Mouse (Mus musculus) forebrain, embryonic 10.5 days (tissue): ENCODE results near the gene Atf6. TPM values are rescaled to one million over a fixed set of nuclear protein-coding genes. Genes with fewer than 3 reads are reported as not detected.

Experiments used
- DNase-seq: peaks from one replicate; pipeline ENCODE4 v3.0.0-alpha.2; 2017; ENCODE audit warnings: low spot score; ENCODE audit errors: extremely low spot score
- H3K27ac ChIP-seq: fragments of 300-500 bp; sonication (generic); 2 replicates; pipeline ENCODE4 v1.5.1; 2016; ENCODE audit warnings: mild to moderate bottlenecking
- H3K27me3 ChIP-seq: fragments of 300-500 bp; sonication (generic); 2 replicates; pipeline ENCODE4 v1.6.1; 2016; ENCODE audit warnings: mild to moderate bottlenecking; ENCODE audit not compliant: poor library complexity, severe bottlenecking
- H3K36me3 ChIP-seq: fragments of 300-500 bp; sonication (generic); replicated peaks from 2 replicates; pipeline ENCODE4 v1.6.1; 2016; ENCODE audit warnings: mild to moderate bottlenecking, moderate library complexity
- H3K4me1 ChIP-seq: fragments of 300-500 bp; sonication (generic); 2 replicates; pipeline ENCODE4 v1.6.1; 2016
- H3K4me3 ChIP-seq: fragments of 300-500 bp; sonication (generic); 2 replicates; pipeline ENCODE4 v1.5.1; 2016; ENCODE audit warnings: mild to moderate bottlenecking, moderate library complexity
- H3K9me3 ChIP-seq: fragments of 300-500 bp; sonication (generic); 2 replicates; pipeline ENCODE4 v1.6.1; 2016; ENCODE audit warnings: mild to moderate bottlenecking, moderate library complexity
- WGBS: fragments of 180-500 bp; shearing (Covaris S2); methylation state at CpG from one replicate; pipeline ENCODE4 v1.1.7; 2016; 5-methylcytosine and 5-hydroxymethylcytosine counted together
- polyA plus RNA-seq: library from polyadenylated mRNA; unstranded; fragments of >200 nt; fragmentation: Nextera tagmentation; extraction: Ambion mirVana; gene quantifications from 2 replicates; pipeline ENCODE4 v1.2.1, GENCODE M21; 2016

Gene Atf6
- 7.1 and 8.4 TPM in 2 replicates for polyA plus RNA-seq

- peak; percentile 94 for DNase-seq
- Histone ChIP-seq H3K4me3 (peak within 1 kb of the TSS; percentile 78), H3K27ac (peak within 1 kb of the TSS; percentile 84), H3K9me3 (no peaks in the 10 kb centered on the region), H3K36me3 (peaks cover 16% of the 10 kb centered on the region), H3K27me3 (no peaks in the 10 kb centered on the region), H3K4me1 (peaks cover 11% of the 10 kb centered on the region)
- WGBS, result 0% methylated on average over 25 of the region's 25 CpGs
Observed at GRCm38 (mm10) chr1:170867691-170868105, at the start of gene Atf6. Gene Atf6 (minus strand): TSS chr1:170867771.

GRCm38 (mm10) chr1:170915657-170916056 lies 48.1 kb upstream of the Atf6 start:
- H3K4me1 ChIP-seq, result no peaks in the 10 kb centered on the region

GRCm38 (mm10) chr1:170912891-170913615 lies 45.5 kb upstream of the Atf6 start, which contains the start of gene Fcrlb:
Gene Fcrlb (minus strand): TSS chr1:170912941.
- Histone ChIP-seq H3K4me1 (peaks cover 7% of the 10 kb centered on the region), H3K36me3 (no peaks in the 10 kb centered on the region), H3K27ac (no peak within 1 kb of the TSS), H3K27me3 (peaks cover 28% of the 10 kb centered on the region), H3K9me3 (no peaks in the 10 kb centered on the region), H3K4me3 (no peak within 1 kb of the TSS)
- 68% methylated on average over 5 of the region's 5 CpGs for WGBS
- no peak for DNase-seq

More at GRCm38 (mm10) chr1:170915657-170916056, 48.1 kb upstream of the Atf6 start:
- H3K36me3 ChIP-seq, result no peaks in the 10 kb centered on the region
- H3K4me3 ChIP-seq, result no peak overlapping the region
- no peaks in the 10 kb centered on the region for H3K9me3 ChIP-seq
- H3K27me3 ChIP-seq, result peaks cover 2% of the 10 kb centered on the region; the same call in 1 of the 2 replicates
- 86% methylated on average over 5 of the region's 5 CpGs for WGBS
- DNase-seq, result no peak
- H3K27ac ChIP-seq, result no peak overlapping the region

GRCm38 (mm10) chr1:170911907-170912660 lies 44.5 kb upstream of the Atf6 start:
- no peaks in the 10 kb centered on the region for H3K9me3 ChIP-seq
- H3K4me3 ChIP-seq, result no peak overlapping the region
- H3K27me3 ChIP-seq, result peaks cover 38% of the 10 kb centered on the region
- no peak overlapping the region for H3K27ac ChIP-seq
- peaks cover 16% of the 10 kb centered on the region for H3K4me1 ChIP-seq
- DNase-seq, result no peak
- WGBS, result 88% methylated on average over 11 of the region's 11 CpGs
- H3K36me3 ChIP-seq, result no peaks in the 10 kb centered on the region

GRCm38 (mm10) chr1:170908341-170908740 lies 40.8 kb upstream of the Atf6 start:
- Histone ChIP-seq H3K27ac (no peak overlapping the region), H3K4me3 (peak overlapping the region; percentile 65), H3K4me1 (peaks cover 17% of the 10 kb centered on the region), H3K9me3 (no peaks in the 10 kb centered on the region), H3K27me3 (peaks cover 74% of the 10 kb centered on the region), H3K36me3 (no peaks in the 10 kb centered on the region)
- peak; percentile 30 for DNase-seq
- 4% methylated on average over 21 of the region's 21 CpGs for WGBS

- Histone ChIP-seq H3K9me3 (no peaks in the 10 kb centered on the region), H3K27me3 (peaks cover 81% of the 10 kb centered on the region), H3K36me3 (no peaks in the 10 kb centered on the region), H3K27ac (peak overlapping the region; percentile 22; the same call in 1 of the 2 replicates), H3K4me3 (peak overlapping the region; percentile 65), H3K4me1 (peaks cover 17% of the 10 kb centered on the region)
- under 1% methylated on average over 71 of the region's 71 CpGs for WGBS
- peak; percentile 46 for DNase-seq
Observed at GRCm38 (mm10) chr1:170907456-170908191, 40.1 kb upstream of the Atf6 start.

- peak overlapping the region; percentile 65 for H3K4me3 ChIP-seq
- no peaks in the 10 kb centered on the region for H3K9me3 ChIP-seq
- no peak overlapping the region for H3K27ac ChIP-seq
- H3K36me3 ChIP-seq, result no peaks in the 10 kb centered on the region
- H3K4me1 ChIP-seq, result peaks cover 17% of the 10 kb centered on the region
- peaks cover 86% of the 10 kb centered on the region for H3K27me3 ChIP-seq
- WGBS, result 24% methylated on average over 11 of the region's 11 CpGs
- no peak for DNase-seq
Observed at GRCm38 (mm10) chr1:170907111-170907455, 39.5 kb upstream of the Atf6 start.

- no peaks in the 10 kb centered on the region for H3K36me3 ChIP-seq
- DNase-seq, result no peak
- peaks cover 67% of the 10 kb centered on the region for H3K27me3 ChIP-seq
- peaks cover 15% of the 10 kb centered on the region for H3K4me1 ChIP-seq
- H3K27ac ChIP-seq, result no peak overlapping the region
- H3K9me3 ChIP-seq, result no peaks in the 10 kb centered on the region
- H3K4me3 ChIP-seq, result no peak overlapping the region
- 81% methylated on average over 5 of the region's 5 CpGs for WGBS
Observed at GRCm38 (mm10) chr1:170903485-170903884, 35.9 kb upstream of the Atf6 start.

- Histone ChIP-seq H3K27me3 (peaks cover 49% of the 10 kb centered on the region), H3K36me3 (no peaks in the 10 kb centered on the region), H3K9me3 (no peaks in the 10 kb centered on the region), H3K27ac (no peak overlapping the region), H3K4me3 (peak overlapping the region; percentile 31), H3K4me1 (no peaks in the 10 kb centered on the region)
- DNase-seq, result peak; percentile 82
- 36% methylated on average over 10 of the region's 10 CpGs for WGBS
Observed at GRCm38 (mm10) chr1:170901536-170902238, 34.1 kb upstream of the Atf6 start.

GRCm38 (mm10) chr1:170900799-170901467 lies 33.4 kb upstream of the Atf6 start:
- H3K36me3 ChIP-seq, result no peaks in the 10 kb centered on the region
- H3K4me1 ChIP-seq, result no peaks in the 10 kb centered on the region
- H3K9me3 ChIP-seq, result no peaks in the 10 kb centered on the region
- WGBS, result 44% methylated on average over 10 of the region's 10 CpGs
- H3K27ac ChIP-seq, result no peak overlapping the region
- H3K4me3 ChIP-seq, result no peak overlapping the region
- DNase-seq, result no peak
- H3K27me3 ChIP-seq, result peaks cover 41% of the 10 kb centered on the region

- Histone ChIP-seq H3K9me3 (no peaks in the 10 kb centered on the region), H3K4me3 (no peak overlapping the region), H3K27me3 (peaks cover 18% of the 10 kb centered on the region), H3K4me1 (no peaks in the 10 kb centered on the region), H3K27ac (no peak overlapping the region), H3K36me3 (no peaks in the 10 kb centered on the region)
- WGBS, result 82% methylated on average over 16 of the region's 16 CpGs
- DNase-seq, result no peak
Observed at GRCm38 (mm10) chr1:170898413-170899075, 31.0 kb upstream of the Atf6 start.
